Mouse (Mus musculus) kidney, postnatal 14 days (tissue): ENCODE measurements at regions not wholly inside any gene's neighbourhood (a gene's known extent, or its start where the extent isn't known, plus 50 kb on each side); places are given as distances from the start of the nearest gene placed in this dataset.

ENCODE experiments used
- DNase-seq: peaks from one replicate; pipeline ENCODE4 v3.0.0; 2022; ENCODE audit warnings: mixed read lengths

DNA sequence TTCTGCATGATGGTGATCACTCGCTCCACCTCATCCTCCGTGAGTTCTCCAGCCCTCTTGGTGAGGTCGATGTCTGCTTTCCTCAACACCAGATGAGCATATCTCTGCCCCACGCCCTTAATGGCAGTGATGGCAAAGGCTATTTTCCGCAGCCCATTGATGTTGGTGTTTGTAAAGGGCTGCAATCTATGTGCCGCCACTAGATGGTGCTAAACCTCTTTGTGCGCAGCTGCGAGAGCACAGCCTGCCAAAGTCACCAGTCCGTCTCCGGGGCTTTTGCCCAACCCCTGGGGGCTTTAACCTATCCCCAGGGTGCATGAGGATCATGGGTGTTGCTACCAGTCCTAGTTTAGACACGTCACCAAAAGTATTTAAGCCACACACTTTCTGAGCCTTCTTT is 140.9 kb upstream of the Cts3 start:
- DNase-seq, result peak; percentile 9

DNA sequence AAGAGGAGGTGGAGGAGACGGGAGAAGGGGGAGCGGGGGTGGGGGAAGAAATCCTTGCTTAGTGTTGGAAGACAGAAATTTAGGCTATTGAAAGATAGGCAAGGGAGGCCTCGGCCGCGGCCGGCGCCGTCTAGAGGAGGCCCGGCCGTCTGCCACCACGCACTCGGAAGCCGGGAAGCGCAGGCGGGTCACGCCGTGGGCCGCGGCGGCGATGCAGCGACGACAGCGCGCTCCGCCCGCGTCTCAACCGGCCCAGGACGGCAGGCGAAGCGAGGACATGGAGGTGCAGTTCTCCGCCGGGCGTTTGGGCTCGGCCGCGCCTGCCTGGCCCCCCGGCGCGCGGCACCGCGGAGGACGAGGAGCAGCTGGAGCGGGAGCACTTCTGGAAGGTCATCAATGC is 95.8 kb upstream of the Cts3 start:
- DNase-seq, result no peak
